Mouse (Mus musculus) neural tube, embryonic 14.5 days (tissue): Measurements from ENCODE around the gene Rtp2. TPM values are rescaled to one million over a fixed set of nuclear protein-coding genes. Genes with fewer than 3 reads are reported as not detected.

Experiments used
- ATAC-seq: fragments of 200-750 bp; cut with Nextera tagmentation; 2 replicates; pipeline ENCODE4 v1.8.0; 2017; ENCODE audit warnings: low read depth, mild to moderate bottlenecking, moderate TSS enrichment, moderate library complexity
- H3K27ac ChIP-seq: fragments of 300-500 bp; sonication (generic); 2 replicates; pipeline ENCODE4 v1.5.1; 2014; ENCODE audit warnings: low read depth, mild to moderate bottlenecking, control low read depth, low read length, moderate library complexity, mixed read lengths
- H3K27me3 ChIP-seq: fragments of 300-500 bp; sonication (generic); 2 replicates; pipeline ENCODE4 v1.6.1; 2014; ENCODE audit warnings: low read length; ENCODE audit not compliant: control insufficient read depth, insufficient read depth
- H3K36me3 ChIP-seq: fragments of 300-500 bp; sonication (generic); 2 replicates; pipeline ENCODE4 v1.6.1; 2014; ENCODE audit warnings: low read length, mixed read lengths; ENCODE audit not compliant: control insufficient read depth, insufficient read depth
- H3K4me1 ChIP-seq: fragments of 300-500 bp; sonication (generic); 2 replicates; pipeline ENCODE4 v1.6.1; 2014; ENCODE audit warnings: low read length; ENCODE audit not compliant: control insufficient read depth, insufficient read depth
- H3K4me2 ChIP-seq: fragments of 300-500 bp; sonication (generic); 2 replicates; pipeline ENCODE4 v1.6.1; 2014; ENCODE audit warnings: mild to moderate bottlenecking, low read depth, low read length, control low read depth
- H3K4me3 ChIP-seq: fragments of 300-500 bp; sonication (generic); 2 replicates; pipeline ENCODE4 v1.5.1; 2014; ENCODE audit warnings: low read depth, low read length, control low read depth, mixed read lengths
- H3K9ac ChIP-seq: fragments of 300-500 bp; sonication (generic); replicated peaks from 2 replicates; pipeline ENCODE4 v1.6.1; 2014; ENCODE audit warnings: low read depth, mild to moderate bottlenecking, control low read depth, low read length, mixed read lengths
- H3K9me3 ChIP-seq: fragments of 300-500 bp; sonication (generic); 2 replicates; pipeline ENCODE4 v1.6.1; 2016; ENCODE audit warnings: low read length; ENCODE audit not compliant: control insufficient read depth
- WGBS: fragments of 180-500 bp; shearing (Covaris S2); extraction: QIAGEN DNeasy Blood & Tissue Kit; methylation state at CpG from one replicate; pipeline ENCODE4 v1.1.7; 2014; 5-methylcytosine and 5-hydroxymethylcytosine counted together
- polyA plus RNA-seq: library from polyadenylated mRNA; unstranded; fragments of >200 nt; fragmentation: Nextera tagmentation; extraction: Ambion mirVana; gene quantifications from 2 replicates; pipeline ENCODE4 v1.2.1, GENCODE M21; 2014

Gene Rtp2
- polyA plus RNA-seq, 1 experiment from 2014 or later: not detected

GRCm38 (mm10) chr16:23885098-23885497, 47.1 kb downstream of the Rtp2 start:
- no peak overlapping the region for H3K27ac ChIP-seq
- no peak for ATAC-seq
- H3K4me3 ChIP-seq: no peak overlapping the region
- no peaks in the 10 kb centered on the region for H3K36me3 ChIP-seq
- H3K9ac ChIP-seq: no peak overlapping the region
- 48% methylated on average over 12 of the region's 12 CpGs for WGBS
- H3K27me3 ChIP-seq: no peaks in the 10 kb centered on the region
- peaks cover 3% of the 10 kb centered on the region; the same call in 1 of the 2 replicates for H3K4me1 ChIP-seq
- no peaks in the 10 kb centered on the region for H3K9me3 ChIP-seq
- no peak overlapping the region for H3K4me2 ChIP-seq

Other genes with a start within 250 kb of the Rtp2 start
- gene Sst, start 41.4 kb downstream of the Rtp2 start, polyA plus RNA-seq: 202 and 248 TPM in 2 replicates
- not detected in 2 replicates for gene Gm37419, start 56.1 kb upstream of the Rtp2 start, polyA plus RNA-seq
- gene Bcl6, start 56.5 kb upstream of the Rtp2 start, polyA plus RNA-seq: 0.50 and 0.72 TPM in 2 replicates